Mouse (Mus musculus): ENCODE measurements around the gene Agrp. TPM values are rescaled to one million over a fixed set of nuclear protein-coding genes. Genes with fewer than 3 reads are reported as not detected.

Gene Agrp
- polyA plus RNA-seq, 2 experiments: 1.0 to 2.5 TPM

DNA sequence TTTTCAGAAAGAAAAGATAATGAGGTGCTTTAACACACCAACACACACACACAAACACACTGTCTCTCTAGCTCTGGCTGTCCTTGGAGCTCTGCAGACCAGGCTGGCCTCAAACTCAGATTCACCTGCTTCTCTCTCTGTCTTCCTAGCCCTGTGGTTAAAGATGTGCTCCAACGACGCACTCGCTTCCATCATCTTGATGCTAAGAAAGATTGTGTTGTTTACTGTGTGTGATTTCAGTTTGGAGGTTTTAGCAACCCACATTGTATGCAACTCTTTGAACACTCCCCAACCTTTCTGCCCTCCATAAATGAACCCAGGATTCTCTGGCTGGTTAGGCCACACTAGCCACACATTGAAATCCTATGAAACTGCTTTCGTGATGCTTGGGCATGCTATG is 1.3 kb upstream of the Agrp start:
- Histone ChIP-seq H3K9ac (ENCODE audit: low read depth, low read length, severe bottlenecking) (peak overlapping the region; percentile 21; the same call in 1 of the 2 replicates), H3K4me2 (replicated peaks; ENCODE audit: low read depth, low read length, severe bottlenecking) (peak overlapping the region; percentile 82), H3K4me1 (ENCODE audit: control insufficient read depth, insufficient read depth, low read length) (peaks cover 16% of the 10 kb centered on the region), H3K9me3 (ENCODE audit: control insufficient read depth, low read length) (no peaks in the 10 kb centered on the region), H3K4me3 (replicated peaks; ENCODE audit: low read length) (peak overlapping the region; percentile 96), H3K36me3 (ENCODE audit: control insufficient read depth, insufficient read depth, low read length) (peaks cover 13% of the 10 kb centered on the region), H3K27me3 (ENCODE audit: control insufficient read depth, insufficient read depth, low read length) (no peaks in the 10 kb centered on the region), H3K27ac (replicated peaks; ENCODE audit: low read depth, low read length) (no peak overlapping the region)
- DNase-seq (ENCODE audit: low spot score) (no peak), ATAC-seq (ENCODE audit: low FRiP score, low read depth) (no peak)
- TF ChIP-seq POLR2A (IDR thresholded peaks at IDR 0.05; ENCODE audit: borderline replicate concordance, extremely low read depth, insufficient read depth, insufficient read length): no peak
- WGBS: 81% methylated on average over 4 of the region's 4 CpGs

- Histone ChIP-seq H3K27ac (replicated peaks; ENCODE audit: low read depth, low read length) (peak overlapping the region; percentile 100), H3K4me2 (replicated peaks; ENCODE audit: low read depth, low read length, severe bottlenecking) (peak overlapping the region; percentile 82), H3K9ac (ENCODE audit: low read depth, low read length, severe bottlenecking) (peak overlapping the region; percentile 100), H3K4me1 (ENCODE audit: control insufficient read depth, insufficient read depth, low read length) (peaks cover 16% of the 10 kb centered on the region), H3K9me3 (ENCODE audit: control insufficient read depth, low read length) (no peaks in the 10 kb centered on the region), H3K27me3 (ENCODE audit: control insufficient read depth, insufficient read depth, low read length) (no peaks in the 10 kb centered on the region), H3K36me3 (ENCODE audit: control insufficient read depth, insufficient read depth, low read length) (peaks cover 10% of the 10 kb centered on the region; the same call in 1 of the 2 replicates), H3K4me3 (replicated peaks; ENCODE audit: low read length) (peak overlapping the region; percentile 96)
- no peak for TF ChIP-seq POLR2A (IDR thresholded peaks at IDR 0.05; ENCODE audit: borderline replicate concordance, extremely low read depth, insufficient read depth, insufficient read length)
- under 1% methylated on average over 11 of the region's 11 CpGs for WGBS
- DNase-seq (ENCODE audit: low spot score): peak; percentile 51
- no peak for ATAC-seq (ENCODE audit: low FRiP score, low read depth)
These were observed 428 bp upstream of the Agrp start for GRCm38 (mm10) chr8:105637601-105638041.

GRCm38 (mm10) chr8:105636018-105636962 is 903 bp downstream of the Agrp start, which contains the start of gene Ctcf:
Gene Ctcf (plus strand): TSS chr8:105636568.
- Histone ChIP-seq H3K4me1 (ENCODE audit: control insufficient read depth, insufficient read depth, low read length) (peaks cover 16% of the 10 kb centered on the region), H3K36me3 (ENCODE audit: control insufficient read depth, insufficient read depth, low read length) (peaks cover 10% of the 10 kb centered on the region; the same call in 1 of the 2 replicates), H3K9ac (ENCODE audit: low read depth, low read length, severe bottlenecking) (peak within 1 kb of the TSS; percentile 100), H3K27ac (replicated peaks; ENCODE audit: low read depth, low read length) (peak within 1 kb of the TSS; percentile 100), H3K27me3 (ENCODE audit: control insufficient read depth, insufficient read depth, low read length) (no peaks in the 10 kb centered on the region), H3K4me3 (replicated peaks; ENCODE audit: low read length) (peak within 1 kb of the TSS; percentile 96), H3K4me2 (replicated peaks; ENCODE audit: low read depth, low read length, severe bottlenecking) (peak within 1 kb of the TSS; percentile 82), H3K9me3 (ENCODE audit: control insufficient read depth, low read length) (no peaks in the 10 kb centered on the region)
- DNase-seq (ENCODE audit: low spot score) (peak; percentile 87), ATAC-seq (ENCODE audit: low FRiP score, low read depth) (peak; percentile 91)
- WGBS: 0% methylated on average over 33 of the region's 126 CpGs
- 0 out of 2 replicates have a peak, but pooled peaks have one; percentile 38 for TF ChIP-seq POLR2A (IDR thresholded peaks at IDR 0.05; ENCODE audit: borderline replicate concordance, extremely low read depth, insufficient read depth, insufficient read length)

- peak overlapping the region; percentile 96 for H3K4me3 ChIP-seq (replicated peaks; ENCODE audit: low read length)
- H3K36me3 ChIP-seq (ENCODE audit: control insufficient read depth, insufficient read depth, low read length): peaks cover 10% of the 10 kb centered on the region; the same call in 1 of the 2 replicates
- H3K9ac ChIP-seq (ENCODE audit: low read depth, low read length, severe bottlenecking): peak overlapping the region; percentile 100
- DNase-seq (ENCODE audit: low spot score) (no peak), ATAC-seq (ENCODE audit: low FRiP score, low read depth) (no peak)
- no peak for TF ChIP-seq POLR2A (IDR thresholded peaks at IDR 0.05; ENCODE audit: borderline replicate concordance, extremely low read depth, insufficient read depth, insufficient read length)
- peak overlapping the region; percentile 82 for H3K4me2 ChIP-seq (replicated peaks; ENCODE audit: low read depth, low read length, severe bottlenecking)
- H3K9me3 ChIP-seq (ENCODE audit: control insufficient read depth, low read length): no peaks in the 10 kb centered on the region
- H3K4me1 ChIP-seq (ENCODE audit: control insufficient read depth, insufficient read depth, low read length): peaks cover 14% of the 10 kb centered on the region
- H3K27ac ChIP-seq (replicated peaks; ENCODE audit: low read depth, low read length): peak overlapping the region; percentile 100
- WGBS: 5% methylated on average over 11 of the region's 11 CpGs
- no peaks in the 10 kb centered on the region for H3K27me3 ChIP-seq (ENCODE audit: control insufficient read depth, insufficient read depth, low read length)
These were observed 1.7 kb downstream of the Agrp start for GRCm38 (mm10) chr8:105635481-105635880.

DNA sequence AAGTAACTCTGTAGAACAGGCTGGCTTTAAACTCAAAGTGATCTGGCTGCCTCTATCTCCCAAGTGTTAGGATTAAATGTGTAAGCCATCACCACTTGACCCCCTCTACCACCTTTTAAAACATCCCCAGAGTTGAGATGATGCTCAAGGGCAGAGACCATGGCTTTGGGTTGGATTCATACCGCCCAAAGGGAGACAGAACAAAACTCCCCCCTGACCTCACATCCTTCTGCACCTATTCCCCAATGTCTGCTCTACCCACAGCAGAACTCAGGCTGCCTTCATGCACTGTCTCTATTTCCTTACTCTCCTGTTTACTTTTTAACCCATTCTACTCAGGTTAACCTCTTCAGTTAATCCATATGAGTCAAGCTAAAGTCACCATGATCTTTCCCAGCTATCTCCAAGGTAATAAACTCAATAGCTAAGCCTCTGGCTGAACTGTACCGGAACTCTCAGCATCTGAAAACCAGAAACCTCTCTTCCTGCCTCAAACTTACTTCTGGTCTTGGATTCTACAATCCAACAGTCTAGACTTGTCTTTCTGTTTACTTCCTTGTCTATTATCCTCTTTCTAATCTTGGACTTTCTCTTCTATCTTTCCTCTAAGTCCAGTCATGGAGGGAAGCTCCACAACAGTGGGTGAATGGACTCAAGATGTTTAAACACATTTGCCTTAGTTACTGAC is 2.3 kb downstream of the Agrp start:
- H3K27me3 ChIP-seq (ENCODE audit: control insufficient read depth, insufficient read depth, low read length): no peaks in the 10 kb centered on the region
- H3K9me3 ChIP-seq (ENCODE audit: control insufficient read depth, low read length): no peaks in the 10 kb centered on the region
- H3K36me3 ChIP-seq (ENCODE audit: control insufficient read depth, insufficient read depth, low read length): peaks cover 10% of the 10 kb centered on the region; the same call in 1 of the 2 replicates
- DNase-seq (ENCODE audit: low spot score) (no peak), ATAC-seq (ENCODE audit: low FRiP score, low read depth) (no peak)
- H3K27ac ChIP-seq (replicated peaks; ENCODE audit: low read depth, low read length): no peak overlapping the region
- peak overlapping the region; percentile 82 for H3K4me2 ChIP-seq (replicated peaks; ENCODE audit: low read depth, low read length, severe bottlenecking)
- peaks cover 13% of the 10 kb centered on the region for H3K4me1 ChIP-seq (ENCODE audit: control insufficient read depth, insufficient read depth, low read length)
- 87% methylated on average over 2 of the region's 2 CpGs for WGBS
- peak overlapping the region; percentile 96; the same call in 1 of the 2 replicates for H3K4me3 ChIP-seq (replicated peaks; ENCODE audit: low read length)
- H3K9ac ChIP-seq (ENCODE audit: low read depth, low read length, severe bottlenecking): no peak overlapping the region
- TF ChIP-seq POLR2A (IDR thresholded peaks at IDR 0.05; ENCODE audit: borderline replicate concordance, extremely low read depth, insufficient read depth, insufficient read length): no peak

All from limb, embryonic 14.5 days (tissue).